ENCODE assay signal across 8 mouse cellular contexts in genomic region chr3:131490143-131490908, GRCm38 (mm10). TPM values are rescaled to one million over a fixed set of nuclear protein-coding genes. Genes with fewer than 3 reads are reported as not detected.
DNase-seq lines count a peak whose midpoint lies in the region; ATAC-seq and TF ChIP-seq lines count a peak whose summit lies in the region.

No protein-coding gene starts in this region.

- H3K4me1 ChIP-seq in E14TG2a.4 (replicated peaks; ENCODE audit: low read depth, low read length) = peaks cover 41% of the 10 kb centered on the region
- peaks cover 10% of the 10 kb centered on the region for H3K4me1 ChIP-seq in forebrain, embryonic 13.5 days
- peaks cover 6% of the 10 kb centered on the region; the same call in 1 of the 2 replicates for H3K4me1 ChIP-seq in lung, embryonic 14.5 days (ENCODE audit: insufficient read depth)

- WGBS in forebrain, embryonic 13.5 days = under 1% methylated on average over 63 of the region's 78 CpGs
- WGBS in lung, embryonic 14.5 days = under 1% methylated on average over 73 of the region's 78 CpGs

- peaks cover 27% of the 10 kb centered on the region for H3K27me3 ChIP-seq in E14TG2a.4 (ENCODE audit: insufficient read depth, low read length)
- peaks cover 53% of the 10 kb centered on the region for H3K27me3 ChIP-seq in forebrain, embryonic 13.5 days
- peaks cover 29% of the 10 kb centered on the region for H3K27me3 ChIP-seq in lung, embryonic 14.5 days (ENCODE audit: insufficient read depth, low read length)

- peak; percentile 72 for DNase-seq in brain, embryonic 14.5 days (ENCODE audit: low read depth)
- peak; percentile 71 to 79 for DNase-seq in heart, postnatal 14 days
- DNase-seq in layer of hippocampus, adult 18-20 months (ENCODE audit: low spot score in 2 of 2) = peak; percentile 11 to 47
- peak; percentile 81 for DNase-seq in lung, embryonic 14.5 days
- DNase-seq in urinary bladder, postnatal 10 days (ENCODE audit: low spot score) = peak; percentile 45

- no peaks in the 10 kb centered on the region for H3K9me3 ChIP-seq in E14TG2a.4 (ENCODE audit: low read length)
- H3K9me3 ChIP-seq in forebrain, embryonic 13.5 days (replicated peaks) = no peaks in the 10 kb centered on the region
- no peaks in the 10 kb centered on the region for H3K9me3 ChIP-seq in lung, embryonic 14.5 days (ENCODE audit: low read depth, low read length)

- peak overlapping the region; percentile 90 for H3K4me3 ChIP-seq in E14TG2a.4 (replicated peaks; ENCODE audit: low read length)
- H3K4me3 ChIP-seq in forebrain, embryonic 13.5 days = peak overlapping the region; percentile 76
- peak overlapping the region; percentile 69 for H3K4me3 ChIP-seq in lung, embryonic 14.5 days (ENCODE audit: low read depth, low read length)

- intact Hi-C loops in heart, postnatal 14 days (cut with DNase I) = no loop called here

- no peak for TF ChIP-seq CTCF in E14TG2a.4 (conservative IDR thresholded peaks at IDR 0.05; ENCODE audit: low read length)
- no peak for TF ChIP-seq CTCF in brain, embryonic 14.5 days (IDR thresholded peaks at IDR 0.05; ENCODE audit: borderline replicate concordance, extremely low read depth, insufficient read depth, insufficient read length)
- TF ChIP-seq CTCF in lung, embryonic 14.5 days (IDR thresholded peaks at IDR 0.05; ENCODE audit: low read depth) = no peak

- H3K36me3 ChIP-seq in E14TG2a.4 (ENCODE audit: insufficient read depth, low read length) = no peaks in the 10 kb centered on the region
- H3K36me3 ChIP-seq in forebrain, embryonic 13.5 days (ENCODE audit: poor library complexity, severe bottlenecking) = no peaks in the 10 kb centered on the region
- no peaks in the 10 kb centered on the region for H3K36me3 ChIP-seq in lung, embryonic 14.5 days (ENCODE audit: insufficient read depth)

- peak; percentile 93 for ATAC-seq in forebrain, embryonic 13.5 days
- peak; percentile 95 for ATAC-seq in lung, embryonic 14.5 days (ENCODE audit: insufficient read depth)
- ATAC-seq in neutrophil, adult 5-6 weeks (ENCODE audit: extremely low read depth, insufficient number of reproducible peaks, low FRiP score, poor library complexity, severe bottlenecking) = peak; percentile 75

- H3K4me2 ChIP-seq in forebrain, embryonic 13.5 days = peak overlapping the region; percentile 98
- peak overlapping the region; percentile 93 for H3K4me2 ChIP-seq in lung, embryonic 14.5 days

- peak overlapping the region; percentile 67 for H3K9ac ChIP-seq in forebrain, embryonic 13.5 days
- peak overlapping the region; percentile 62 for H3K9ac ChIP-seq in lung, embryonic 14.5 days

- TF ChIP-seq POLR2A in brain, embryonic 14.5 days (IDR thresholded peaks at IDR 0.05; ENCODE audit: borderline replicate concordance, extremely low read depth, insufficient read depth, insufficient read length, poor library complexity, severe bottlenecking) = no peak

- no peak overlapping the region for H3K27ac ChIP-seq in forebrain, embryonic 13.5 days
- H3K27ac ChIP-seq in lung, embryonic 14.5 days (ENCODE audit: low read depth) = peak overlapping the region; percentile 67

RNA-seq across cellular contexts. Expression of gene Sgms2, which starts 0.9 kb away (rescaled TPM):
- 0.48 and 3.3 TPM in 2 replicates for polyA plus RNA-seq in brain, embryonic 14.5 days (2012; rRNA removed)
- polyA plus RNA-seq in forebrain, embryonic 13.5 days (2015; fragmentation: Nextera tagmentation; extraction: Ambion mirVana) = 0.53 and 0.68 TPM in 2 replicates
- total RNA-seq in heart, postnatal 14 days (2021) = 1 to 10 TPM; 2.0 to 2.7 TPM
- 1 to 10 TPM; 1.7 to 2.2 TPM for total RNA-seq in layer of hippocampus, adult 18-20 months (2021)
- 2.1 and 3.1 TPM in 2 replicates for polyA plus RNA-seq in lung, embryonic 14.5 days (2014; fragmentation: Nextera tagmentation; extraction: Ambion mirVana)
- 50.2 and 60.1 TPM in 2 replicates for total RNA-seq in neutrophil, adult 5-6 weeks (2017)

Comparison
In these comparisons a context has a peak if more than half of its experiments do, and no peak if none do; other contexts are left out.
1. DNase-seq: peak in every context shown above with its lines; median percentile 81 in lung, embryonic 14.5 days; 75 in heart, postnatal 14 days; 72 in brain, embryonic 14.5 days; 45 in urinary bladder, postnatal 10 days; 29 in layer of hippocampus, adult 18-20 months.
2. RNA of gene Sgms2, which starts 0.9 kb away (total RNA-seq): 50.2 to 60.1 TPM in neutrophil, adult 5-6 weeks; 2.0 to 2.7 TPM in heart, postnatal 14 days and 1.7 to 2.2 TPM in layer of hippocampus, adult 18-20 months; every median in the first group is over 10 times any median in the second.
3. Peak in every context shown above with its lines, with median percentiles within 50 percentile points of each other: H3K4me3 ChIP-seq and ATAC-seq.